Mouse (Mus musculus) embryonic fibroblast, embryonic 13.5 days (primary cell): Measurements from ENCODE around the gene Clasrp.

ENCODE experiments used
- CTCF ChIP-seq: IDR thresholded peaks from 2 replicates; pipeline ENCODE4 v1.5.1; 2011; ENCODE audit warnings: mild to moderate bottlenecking, control low read depth, low read length, moderate library complexity, borderline replicate concordance; ENCODE audit not compliant: insufficient read depth
- POLR2A ChIP-seq: IDR thresholded peaks from 2 replicates; pipeline ENCODE4 v1.6.1; 2011; ENCODE audit warnings: low read depth, mild to moderate bottlenecking, control low read depth, low read length, moderate library complexity

- TF ChIP-seq CTCF (no peak), POLR2A (no peak)
Observed at GRCm38 (mm10) chr7:19593061-19593730, 11.1 kb downstream of the Clasrp start.
